Mouse (Mus musculus) granulocyte monocyte progenitor cell, adult 5-6 weeks (primary cell): ENCODE results near the gene Bcl2l13. TPM values are rescaled to one million over a fixed set of nuclear protein-coding genes. Genes with fewer than 3 reads are reported as not detected.
"Not testable (repeated sequence)": the region's sequence is repeated elsewhere in the genome, so short reads cannot be mapped to it uniquely, and the experiment has no call there.

Experiments used
- ATAC-seq: replicated peaks from 2 replicates; pipeline ENCODE4 v1.8.0; 2016; ENCODE audit warnings: mild to moderate bottlenecking, moderate TSS enrichment, inconsistent platforms; ENCODE audit not compliant: poor library complexity, severe bottlenecking
- total RNA-seq, 2 experiments: library from RNA; stranded (forward) in 1 of 2; stranded (reverse) in 1 of 2; fragments of 200-712, 200-1000 nt in 1 of 2; fragments of >200 nt in 1 of 2; fragmentation: Nextera tagmentation in 1 of 2; gene quantifications; 2 replicates each; pipeline ENCODE4 v1.2.3; 2014 to 2017

Bcl2l13 gene
- total RNA-seq, 2 experiments from 2014 or later, result 27.6 to 27.9 TPM

GRCm38 (mm10) chr6:120916972-120917881 is 81.2 kb downstream of the Bcl2l13 start:
- ATAC-seq, result peak; percentile 10

DNA sequence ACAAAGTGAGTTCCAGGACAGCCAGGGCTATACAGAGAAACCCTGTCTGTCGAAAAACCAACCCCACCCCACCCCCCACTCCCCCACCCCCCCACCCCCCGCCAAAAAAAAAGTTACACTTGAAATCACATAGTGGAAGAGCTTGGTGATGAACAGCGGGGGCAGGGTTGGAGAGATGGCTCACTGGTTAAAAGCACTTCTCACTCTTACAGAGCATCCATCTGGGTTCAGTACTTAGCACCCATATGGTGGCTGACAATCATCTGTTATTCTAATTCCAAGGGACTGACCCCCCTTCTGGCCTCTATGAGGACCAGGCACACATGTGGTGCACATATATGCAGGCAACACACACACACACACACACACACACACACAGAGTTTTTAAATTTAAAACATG is 82.0 kb downstream of the Bcl2l13 start:
- no peak for ATAC-seq

GRCm38 (mm10) chr6:120924791-120925321 is 88.8 kb downstream of the Bcl2l13 start:
- not testable (repeated sequence) for ATAC-seq

DNA sequence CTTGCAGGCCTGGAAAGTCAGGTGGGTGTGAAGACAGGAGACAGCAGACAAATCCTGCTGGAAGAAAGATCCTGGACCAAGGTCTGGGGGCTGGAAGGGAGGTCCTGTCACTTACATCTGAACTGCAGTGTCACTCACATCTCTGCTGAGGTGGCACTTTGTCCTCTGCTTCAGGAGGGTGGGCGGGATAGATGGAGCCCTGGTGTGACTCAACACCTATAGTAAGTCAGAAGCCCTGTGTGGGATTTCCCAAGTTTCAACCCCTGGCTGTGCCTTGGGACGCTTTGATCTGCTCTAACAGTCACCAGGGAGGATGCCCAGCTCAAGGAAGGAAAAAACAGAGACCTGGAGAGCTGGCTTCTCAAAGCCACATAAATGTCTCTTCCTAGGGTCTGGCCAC is 90.9 kb downstream of the Bcl2l13 start:
- no peak for ATAC-seq

GRCm38 (mm10) chr6:120927765-120928164 is 91.8 kb downstream of the Bcl2l13 start:
- no peak for ATAC-seq

- ATAC-seq, result no peak
These were observed 93.4 kb downstream of the Bcl2l13 start for GRCm38 (mm10) chr6:120929421-120929820.

- ATAC-seq, result no peak
These were observed 94.7 kb downstream of the Bcl2l13 start for GRCm38 (mm10) chr6:120930450-120931306.

DNA sequence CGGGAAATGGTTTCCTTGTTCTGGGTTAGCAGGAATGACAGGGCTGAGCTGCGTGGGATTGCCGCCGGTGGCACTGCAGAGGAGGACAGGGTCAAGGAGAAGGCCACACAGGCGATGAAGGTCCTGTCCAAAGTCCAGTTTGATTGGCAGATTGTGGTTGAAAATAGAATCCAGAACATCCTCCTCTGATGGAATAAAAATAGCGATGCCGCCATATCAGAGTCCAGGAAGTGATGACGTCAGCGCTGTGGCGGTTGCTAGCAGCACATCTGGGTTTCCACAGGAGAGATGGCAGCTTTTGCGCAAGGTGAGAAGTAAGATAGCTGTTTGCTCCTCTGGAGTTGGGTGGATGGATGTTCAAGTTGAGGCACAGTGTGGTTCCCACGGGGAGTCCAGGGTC is 96.6 kb downstream of the Bcl2l13 start:
- peak; percentile 65 for ATAC-seq

- no peak for ATAC-seq
These were observed 97.7 kb downstream of the Bcl2l13 start for GRCm38 (mm10) chr6:120933670-120934069.

GRCm38 (mm10) chr6:120934176-120934575 is 98.2 kb downstream of the Bcl2l13 start:
- no peak for ATAC-seq

- ATAC-seq, result no peak
These were observed 101.1 kb downstream of the Bcl2l13 start for GRCm38 (mm10) chr6:120937104-120937617.

- ATAC-seq, result no peak
These were observed 102.1 kb downstream of the Bcl2l13 start for GRCm38 (mm10) chr6:120937999-120938608.

GRCm38 (mm10) chr6:120938763-120939450 is 102.9 kb downstream of the Bcl2l13 start:
- no peak for ATAC-seq

GRCm38 (mm10) chr6:120939783-120940182 is 103.8 kb downstream of the Bcl2l13 start:
- no peak for ATAC-seq

- ATAC-seq, result no peak
These were observed 104.6 kb downstream of the Bcl2l13 start for GRCm38 (mm10) chr6:120940446-120941083.

- no peak for ATAC-seq
These were observed 105.1 kb downstream of the Bcl2l13 start for GRCm38 (mm10) chr6:120941084-120941481.

DNA sequence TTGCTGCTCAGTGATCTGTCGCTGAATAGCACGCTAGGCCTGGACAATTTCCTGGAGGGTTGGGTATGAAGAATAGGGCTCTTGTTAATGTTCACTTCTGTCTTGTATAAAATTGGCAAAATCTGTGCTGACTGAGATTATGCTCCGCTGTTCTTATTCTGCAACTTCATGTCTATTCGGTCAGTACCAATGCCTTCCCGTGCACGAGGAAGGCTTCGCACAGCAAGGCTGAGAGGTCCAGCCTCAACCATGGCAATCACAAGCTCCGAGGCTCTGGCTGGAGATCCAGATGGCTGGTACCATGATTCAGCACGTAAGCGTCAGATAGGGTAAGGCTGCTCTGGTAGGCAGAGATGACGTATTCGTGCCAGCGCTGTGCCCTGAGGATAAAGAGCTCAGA is 105.6 kb downstream of the Bcl2l13 start:
- ATAC-seq, result no peak
